Mouse (Mus musculus) liver, embryonic 16.5 days (tissue): ENCODE measurements around the gene Tbc1d13. TPM values are rescaled to one million over a fixed set of nuclear protein-coding genes. Genes with fewer than 3 reads are reported as not detected.
"Not testable (repeated sequence)": the region's sequence is repeated elsewhere in the genome, so short reads cannot be mapped to it uniquely, and the experiment has no call there.

Experiments used
- ATAC-seq: fragments of 200-750 bp; cut with Nextera tagmentation; 2 replicates; pipeline ENCODE4 v1.8.0; 2017; ENCODE audit warnings: low read depth, mild to moderate bottlenecking, moderate number of reproducible peaks, moderate library complexity
- H3K27ac ChIP-seq: fragments of 300-500 bp; sonication (generic); 2 replicates; pipeline ENCODE4 v1.5.1; 2014; ENCODE audit warnings: mild to moderate bottlenecking, low read length
- H3K27me3 ChIP-seq: fragments of 300-500 bp; sonication (generic); 2 replicates; pipeline ENCODE4 v1.6.1; 2014; ENCODE audit warnings: low read depth, low read length, mixed read lengths; ENCODE audit not compliant: control insufficient read depth, insufficient read depth
- H3K36me3 ChIP-seq: fragments of 300-500 bp; sonication (generic); 2 replicates; pipeline ENCODE4 v1.6.1; 2014; ENCODE audit warnings: mild to moderate bottlenecking; ENCODE audit not compliant: control insufficient read depth, insufficient read depth
- H3K4me1 ChIP-seq: fragments of 300-500 bp; sonication (generic); 2 replicates; pipeline ENCODE4 v1.6.1; 2014; ENCODE audit warnings: low read depth, low read length, mixed read lengths; ENCODE audit not compliant: control insufficient read depth
- H3K4me2 ChIP-seq: fragments of 300-500 bp; sonication (generic); 2 replicates; pipeline ENCODE4 v1.6.1; 2014; ENCODE audit warnings: low read depth, low read length, mixed read lengths
- H3K4me3 ChIP-seq: fragments of 300-500 bp; sonication (generic); 2 replicates; pipeline ENCODE4 v1.5.1; 2014; ENCODE audit warnings: low read depth, mild to moderate bottlenecking, low read length
- H3K9ac ChIP-seq: fragments of 300-500 bp; sonication (generic); 2 replicates; pipeline ENCODE4 v1.6.1; 2014; ENCODE audit warnings: low read depth, low read length
- H3K9me3 ChIP-seq: fragments of 300-500 bp; sonication (generic); replicated peaks from 2 replicates; pipeline ENCODE4 v1.6.1; 2016; ENCODE audit warnings: low read length; ENCODE audit not compliant: control insufficient read depth
- WGBS: fragments of 180-500 bp; shearing (Covaris S2); extraction: QIAGEN DNeasy Blood & Tissue Kit; methylation state at CpG from one replicate; pipeline ENCODE4 v1.1.7; 2014; ENCODE audit not compliant: insufficient replicate concordance; 5-methylcytosine and 5-hydroxymethylcytosine counted together
- polyA plus RNA-seq: library from polyadenylated mRNA; unstranded; fragments of >200 nt; fragmentation: Nextera tagmentation; extraction: Ambion mirVana; gene quantifications from 2 replicates; pipeline ENCODE4 v1.2.1, GENCODE M21; 2015

Gene Tbc1d13
- polyA plus RNA-seq, 1 experiment from 2014 or later: 1.7 TPM

- 49% methylated on average over 7 of the region's 7 CpGs for WGBS
- ATAC-seq, H3K27me3 ChIP-seq, H3K9me3 ChIP-seq, H3K9ac ChIP-seq, H3K27ac ChIP-seq: not testable (repeated sequence)
- H3K36me3 ChIP-seq: peaks cover 18% of the 10 kb centered on the region
- peaks cover 16% of the 10 kb centered on the region for H3K4me1 ChIP-seq
- H3K4me2 ChIP-seq: peak overlapping the region; percentile 86
- H3K4me3 ChIP-seq: peak overlapping the region; percentile 79
Observed at GRCm38 (mm10) chr2:30178711-30179110, 45.2 kb downstream of the Tbc1d13 start.

- Histone ChIP-seq H3K4me3 (no peak overlapping the region), H3K9ac (no peak overlapping the region), H3K36me3 (peaks cover 10% of the 10 kb centered on the region), H3K27ac (no peak overlapping the region), H3K4me1 (peaks cover 26% of the 10 kb centered on the region), H3K4me2 (no peak overlapping the region), H3K9me3 (no peaks in the 10 kb centered on the region; the same call in none of the 2 replicates), H3K27me3 (no peaks in the 10 kb centered on the region)
- 68% methylated on average over 2 of the region's 2 CpGs for WGBS
- no peak for ATAC-seq
Observed at GRCm38 (mm10) chr2:30182424-30182823, 48.9 kb downstream of the Tbc1d13 start.

- whole genome bisulfite sequencing: 62% methylated on average over 3 of the region's 3 CpGs
- H3K4me3 ChIP-seq: no peak overlapping the region
- H3K27me3 ChIP-seq: no peaks in the 10 kb centered on the region
- H3K4me2 ChIP-seq: no peak overlapping the region
- no peaks in the 10 kb centered on the region; the same call in none of the 2 replicates for H3K9me3 ChIP-seq
- no peak overlapping the region for H3K9ac ChIP-seq
- no peak overlapping the region for H3K27ac ChIP-seq
- no peak for ATAC-seq
- peaks cover 10% of the 10 kb centered on the region for H3K36me3 ChIP-seq
- H3K4me1 ChIP-seq: peaks cover 16% of the 10 kb centered on the region
Observed at GRCm38 (mm10) chr2:30183721-30184120, 50.2 kb downstream of the Tbc1d13 start.

GRCm38 (mm10) chr2:30185276-30185675 is 51.7 kb downstream of the Tbc1d13 start:
- Histone ChIP-seq H3K27ac (peak overlapping the region; percentile 64), H3K9me3 (no peaks in the 10 kb centered on the region; the same call in none of the 2 replicates), H3K4me3 (no peak overlapping the region), H3K4me1 (peaks cover 16% of the 10 kb centered on the region), H3K4me2 (peak overlapping the region; percentile 21; the same call in 1 of the 2 replicates), H3K9ac (no peak overlapping the region), H3K27me3 (no peaks in the 10 kb centered on the region), H3K36me3 (peaks cover 10% of the 10 kb centered on the region)
- WGBS: 37% methylated on average over 6 of the region's 6 CpGs
- ATAC-seq: peak; percentile 91

GRCm38 (mm10) chr2:30185681-30186080 is 52.1 kb downstream of the Tbc1d13 start:
- Histone ChIP-seq H3K4me3 (no peak overlapping the region), H3K4me1 (peaks cover 16% of the 10 kb centered on the region), H3K27ac (peak overlapping the region; percentile 64), H3K36me3 (peaks cover 10% of the 10 kb centered on the region), H3K9me3 (no peaks in the 10 kb centered on the region; the same call in none of the 2 replicates), H3K27me3 (no peaks in the 10 kb centered on the region), H3K4me2 (peak overlapping the region; percentile 21; the same call in 1 of the 2 replicates), H3K9ac (no peak overlapping the region)
- ATAC-seq: no peak
- 52% methylated on average over 3 of the region's 3 CpGs for WGBS

GRCm38 (mm10) chr2:30191790-30192580 is 58.4 kb downstream of the Tbc1d13 start:
- Histone ChIP-seq H3K9ac (no peak overlapping the region), H3K36me3 (no peaks in the 10 kb centered on the region; the same call in none of the 2 replicates), H3K4me1 (no peaks in the 10 kb centered on the region; the same call in 1 of the 2 replicates), H3K4me3 (no peak overlapping the region), H3K4me2 (no peak overlapping the region), H3K27ac (no peak overlapping the region), H3K9me3 (no peaks in the 10 kb centered on the region), H3K27me3 (no peaks in the 10 kb centered on the region)
- 69% methylated on average over 12 of the region's 12 CpGs for WGBS
- no peak for ATAC-seq

GRCm38 (mm10) chr2:30194656-30195055 is 61.1 kb downstream of the Tbc1d13 start:
- ATAC-seq: no peak

GRCm38 (mm10) chr2:30198021-30198420 is 64.5 kb downstream of the Tbc1d13 start:
- H3K4me3 ChIP-seq: no peak overlapping the region
- no peaks in the 10 kb centered on the region for H3K36me3 ChIP-seq
- H3K27ac ChIP-seq: peak overlapping the region; percentile 25; the same call in 1 of the 2 replicates
- H3K9me3 ChIP-seq: no peaks in the 10 kb centered on the region
- no peak overlapping the region for H3K9ac ChIP-seq
- H3K4me1 ChIP-seq: peaks cover 10% of the 10 kb centered on the region
- no peak for ATAC-seq
- no peaks in the 10 kb centered on the region for H3K27me3 ChIP-seq
- no peak overlapping the region for H3K4me2 ChIP-seq
- WGBS: 54% methylated on average over 4 of the region's 4 CpGs

More at GRCm38 (mm10) chr2:30194656-30195055, 61.1 kb downstream of the Tbc1d13 start:
- WGBS: 73% methylated on average over 3 of the region's 3 CpGs
- Histone ChIP-seq H3K9me3 (no peaks in the 10 kb centered on the region), H3K27me3 (no peaks in the 10 kb centered on the region), H3K36me3 (no peaks in the 10 kb centered on the region; the same call in 1 of the 2 replicates), H3K4me2 (no peak overlapping the region), H3K9ac (no peak overlapping the region), H3K4me3 (no peak overlapping the region), H3K4me1 (peaks cover 9% of the 10 kb centered on the region), H3K27ac (no peak overlapping the region)

GRCm38 (mm10) chr2:30199984-30200383 is 66.4 kb downstream of the Tbc1d13 start:
- Histone ChIP-seq H3K4me1 (peaks cover 14% of the 10 kb centered on the region), H3K9me3 (no peaks in the 10 kb centered on the region), H3K9ac (no peak overlapping the region), H3K4me3 (no peak overlapping the region), H3K27me3 (no peaks in the 10 kb centered on the region), H3K36me3 (no peaks in the 10 kb centered on the region), H3K27ac (peak overlapping the region; percentile 86), H3K4me2 (0 out of 2 replicates have a peak overlapping the region, but pooled peaks have one; percentile 14)
- peak; percentile 77 for ATAC-seq
- WGBS: 33% methylated on average over 1 of the region's 1 CpGs
